Mouse (Mus musculus): ENCODE measurements at regions not wholly inside any gene's neighbourhood (a gene's known extent, or its start where the extent isn't known, plus 50 kb on each side); places are given as distances from the start of the nearest gene placed in this dataset.

DNA sequence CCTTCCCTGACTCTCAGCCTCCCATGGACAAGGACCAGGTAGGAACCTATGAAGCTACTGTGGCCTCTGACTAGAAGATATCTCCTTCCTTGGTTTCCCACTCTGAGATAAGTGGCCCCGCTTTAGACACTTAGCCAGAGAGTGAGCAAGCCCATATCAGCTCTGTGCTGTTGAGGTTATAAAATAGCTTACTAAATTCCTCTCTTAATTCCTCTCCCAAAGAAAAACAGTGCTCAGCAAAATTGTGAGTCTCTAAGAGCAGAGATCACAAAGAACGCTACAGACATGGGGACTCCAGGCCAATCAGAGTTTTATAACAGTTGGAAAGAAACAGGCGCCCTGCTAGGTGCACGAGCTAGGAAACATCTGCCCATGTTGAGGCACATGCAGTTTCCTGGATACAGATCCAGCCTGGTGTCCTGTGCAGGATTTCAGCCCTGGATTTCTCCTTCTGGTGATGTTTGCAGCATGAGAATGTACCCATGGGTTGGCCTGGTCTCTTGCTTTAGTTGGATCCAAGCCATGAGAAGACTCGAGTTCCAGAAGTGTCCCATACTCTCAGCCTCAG lies 108.9 kb upstream of the Arhgap28 start:
- Histone ChIP-seq H3K4me3 (ENCODE audit: insufficient read depth in 1 of 2, low read depth in 2 of 2, low read length in 2 of 2) (no peak overlapping the region), H3K4me2 (ENCODE audit: low read depth) (no peak overlapping the region), H3K9ac (replicated peaks) (no peak overlapping the region), H3K9me3 (ENCODE audit: control insufficient read depth, low read length) (no peaks in the 10 kb centered on the region), H3K27ac (no peak overlapping the region), H3K36me3 (replicated peaks; ENCODE audit: control insufficient read depth, insufficient read depth, low read depth) (no peaks in the 10 kb centered on the region), H3K4me1 (replicated peaks; ENCODE audit: control insufficient read depth in 2 of 2, insufficient read depth in 2 of 2, low read length in 1 of 2) (no peaks in the 10 kb centered on the region), H3K27me3 (ENCODE audit: control insufficient read depth, insufficient read depth, low read length) (no peaks in the 10 kb centered on the region)
- no peak for DNase-seq (ENCODE audit: low read depth in 3 of 3, low spot score in 3 of 3)
- 47% methylated on average over 5 of the region's 5 CpGs for WGBS (ENCODE audit: insufficient replicate concordance)
- no peak for ATAC-seq (ENCODE audit: insufficient read depth)
- no peak for TF ChIP-seq CTCF (IDR thresholded peaks at IDR 0.05; ENCODE audit: low read depth)
- TF ChIP-seq EP300 (IDR thresholded peaks at IDR 0.05; ENCODE audit: low read depth): no peak

DNA sequence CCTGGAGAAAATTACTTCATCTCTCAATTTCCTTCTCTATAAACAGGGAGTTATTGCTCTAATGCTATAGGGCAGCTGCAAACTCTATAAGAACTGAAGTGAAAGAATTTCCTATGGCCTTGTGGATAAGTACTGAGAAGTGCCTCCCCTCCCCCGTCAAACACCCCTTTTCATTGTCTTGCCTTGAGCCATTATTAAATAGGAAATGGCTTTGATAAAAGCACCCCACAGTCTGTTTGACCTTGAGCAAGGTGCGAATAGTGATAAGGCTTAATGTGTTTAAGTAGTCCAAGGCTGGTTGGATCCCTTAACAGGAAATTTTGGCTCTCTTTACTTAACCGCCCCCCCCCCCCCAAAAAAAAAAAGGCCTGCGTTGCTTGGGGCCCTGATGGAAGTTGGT lies 111.7 kb upstream of the Arhgap28 start:
- Histone ChIP-seq H3K27ac (no peak overlapping the region), H3K9ac (replicated peaks) (no peak overlapping the region), H3K4me3 (ENCODE audit: insufficient read depth in 1 of 2, low read depth in 2 of 2, low read length in 2 of 2) (no peak overlapping the region), H3K4me2 (ENCODE audit: low read depth) (no peak overlapping the region), H3K4me1 (replicated peaks; ENCODE audit: control insufficient read depth in 2 of 2, insufficient read depth in 2 of 2, low read length in 1 of 2) (peaks cover 0 to 2% of the 10 kb centered on the region in 2 experiments; a peak in 1 of 4 replicates), H3K36me3 (replicated peaks; ENCODE audit: control insufficient read depth, insufficient read depth, low read depth) (no peaks in the 10 kb centered on the region), H3K27me3 (ENCODE audit: control insufficient read depth, insufficient read depth, low read length) (no peaks in the 10 kb centered on the region), H3K9me3 (ENCODE audit: control insufficient read depth, low read length) (no peaks in the 10 kb centered on the region)
- WGBS (ENCODE audit: insufficient replicate concordance): 27% methylated on average over 4 of the region's 4 CpGs
- DNase-seq (ENCODE audit: low read depth in 3 of 3, low spot score in 3 of 3) (no peak), ATAC-seq (ENCODE audit: insufficient read depth) (no peak)
- TF ChIP-seq EP300 (IDR thresholded peaks at IDR 0.05; ENCODE audit: low read depth) (no peak), CTCF (IDR thresholded peaks at IDR 0.05; ENCODE audit: low read depth) (no peak)

DNA sequence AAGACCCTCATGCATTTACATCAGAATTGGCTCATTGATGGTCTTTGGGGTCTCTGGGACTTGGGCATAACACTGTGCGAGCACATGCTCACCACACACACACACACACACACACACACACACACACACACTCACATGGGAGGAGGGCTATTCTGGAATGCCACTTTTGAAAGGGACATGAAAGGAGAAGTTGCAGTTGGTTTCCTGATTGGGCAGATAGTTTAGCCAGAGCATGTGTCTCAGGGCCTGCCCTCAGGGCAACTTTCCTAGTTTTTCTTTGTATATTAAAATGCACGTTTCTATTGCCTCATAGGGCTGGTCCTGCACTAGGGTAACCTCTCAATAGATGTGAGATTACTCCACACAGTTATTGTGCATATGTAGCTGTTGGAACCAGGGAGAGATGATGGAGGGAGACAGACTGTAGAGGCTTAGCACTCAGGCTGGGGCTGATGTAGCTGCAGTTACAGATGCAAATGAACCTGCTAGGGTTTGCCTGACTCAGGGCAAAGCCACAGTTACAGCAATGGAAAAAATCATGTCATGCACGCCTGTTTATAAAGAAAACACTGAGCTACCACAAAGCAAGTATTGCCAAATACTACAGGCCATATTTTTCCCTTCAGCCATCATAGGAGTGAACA lies 115.3 kb upstream of the Arhgap28 start:
- Histone ChIP-seq H3K36me3 (replicated peaks; ENCODE audit: control insufficient read depth, insufficient read depth, low read depth) (no peaks in the 10 kb centered on the region), H3K4me2 (ENCODE audit: low read depth) (no peak overlapping the region), H3K9ac (replicated peaks) (no peak overlapping the region), H3K27ac (no peak overlapping the region), H3K27me3 (ENCODE audit: control insufficient read depth, insufficient read depth, low read length) (no peaks in the 10 kb centered on the region), H3K4me3 (ENCODE audit: insufficient read depth in 1 of 2, low read depth in 2 of 2, low read length in 2 of 2) (no peak overlapping the region), H3K9me3 (ENCODE audit: control insufficient read depth, low read length) (no peaks in the 10 kb centered on the region), H3K4me1 (replicated peaks; ENCODE audit: control insufficient read depth in 2 of 2, insufficient read depth in 2 of 2, low read length in 1 of 2) (peaks cover 0 to 2% of the 10 kb centered on the region in 2 experiments; a peak in 1 of 4 replicates)
- WGBS (ENCODE audit: insufficient replicate concordance): 27% methylated on average over 3 of the region's 3 CpGs
- DNase-seq (ENCODE audit: low read depth in 3 of 3, low spot score in 3 of 3): no peak
- ATAC-seq (ENCODE audit: insufficient read depth): no peak
- no peak for TF ChIP-seq CTCF (IDR thresholded peaks at IDR 0.05; ENCODE audit: low read depth)
- TF ChIP-seq EP300 (IDR thresholded peaks at IDR 0.05; ENCODE audit: low read depth): no peak

DNA sequence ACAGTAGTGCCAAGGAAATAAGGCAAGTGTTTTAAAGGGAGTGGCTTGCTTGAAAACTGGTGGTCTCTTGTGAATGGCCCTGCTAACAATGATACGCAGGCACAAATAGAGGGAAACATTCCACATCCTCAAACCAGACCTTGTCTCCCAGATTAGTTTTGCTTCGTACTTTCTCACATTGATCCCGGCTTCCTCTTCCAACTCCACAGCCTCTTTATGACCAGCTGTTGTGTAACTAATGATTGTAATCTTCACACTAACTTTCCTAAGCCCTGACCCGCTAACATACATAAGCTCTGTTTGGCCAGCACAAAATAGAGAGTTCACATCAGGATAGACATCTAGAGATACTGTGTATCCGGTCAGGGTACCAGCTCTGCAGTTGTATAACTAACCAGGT lies 116.3 kb upstream of the Arhgap28 start:
- no peak for ATAC-seq (ENCODE audit: insufficient read depth)
- Histone ChIP-seq H3K9ac (replicated peaks) (no peak overlapping the region), H3K4me3 (ENCODE audit: insufficient read depth in 1 of 2, low read depth in 2 of 2, low read length in 2 of 2) (no peak overlapping the region), H3K4me1 (replicated peaks; ENCODE audit: control insufficient read depth in 2 of 2, insufficient read depth in 2 of 2, low read length in 1 of 2) (peaks cover 0 to 2% of the 10 kb centered on the region in 2 experiments; a peak in 1 of 4 replicates), H3K9me3 (ENCODE audit: control insufficient read depth, low read length) (no peaks in the 10 kb centered on the region), H3K36me3 (replicated peaks; ENCODE audit: control insufficient read depth, insufficient read depth, low read depth) (no peaks in the 10 kb centered on the region), H3K27ac (no peak overlapping the region), H3K4me2 (ENCODE audit: low read depth) (no peak overlapping the region), H3K27me3 (ENCODE audit: control insufficient read depth, insufficient read depth, low read length) (no peaks in the 10 kb centered on the region)
- WGBS (ENCODE audit: insufficient replicate concordance): 55% methylated on average over 5 of the region's 5 CpGs
- no peak for TF ChIP-seq CTCF (IDR thresholded peaks at IDR 0.05; ENCODE audit: low read depth)
- no peak for TF ChIP-seq EP300 (IDR thresholded peaks at IDR 0.05; ENCODE audit: low read depth)
- DNase-seq (ENCODE audit: low read depth in 3 of 3, low spot score in 3 of 3): no peak

DNA sequence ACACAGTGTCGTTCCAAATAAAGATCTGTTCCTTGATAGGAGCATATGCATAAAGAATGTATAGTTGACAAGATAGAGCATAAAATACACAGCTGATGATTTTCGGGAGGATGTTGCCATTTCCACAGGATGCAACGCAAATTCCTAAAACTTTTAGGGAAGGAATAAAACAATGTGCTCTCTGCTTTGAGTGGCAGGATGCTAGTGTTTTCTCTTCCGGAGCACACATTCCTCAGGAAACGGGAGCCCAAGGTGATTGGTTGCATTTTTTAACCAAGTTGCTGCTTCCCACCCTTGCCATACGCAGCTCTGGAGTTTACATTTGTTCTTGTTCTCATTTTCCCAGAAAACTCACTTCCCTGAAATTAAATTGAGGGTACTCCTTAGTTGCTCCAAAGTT lies 116.8 kb upstream of the Arhgap28 start:
- DNase-seq (ENCODE audit: low read depth in 3 of 3, low spot score in 3 of 3) (no peak), ATAC-seq (ENCODE audit: insufficient read depth) (no peak)
- no peak overlapping the region for H3K4me3 ChIP-seq (ENCODE audit: insufficient read depth in 1 of 2, low read depth in 2 of 2, low read length in 2 of 2)
- no peak for TF ChIP-seq EP300 (IDR thresholded peaks at IDR 0.05; ENCODE audit: low read depth)
- TF ChIP-seq CTCF (IDR thresholded peaks at IDR 0.05; ENCODE audit: low read depth): no peak
- WGBS (ENCODE audit: insufficient replicate concordance): 50% methylated on average over 6 of the region's 6 CpGs
- no peak overlapping the region for H3K4me2 ChIP-seq (ENCODE audit: low read depth)
- no peak overlapping the region for H3K27ac ChIP-seq
- no peaks in the 10 kb centered on the region for H3K36me3 ChIP-seq (replicated peaks; ENCODE audit: control insufficient read depth, insufficient read depth, low read depth)
- peaks cover 0 to 2% of the 10 kb centered on the region in 2 experiments; a peak in 1 of 4 replicates for H3K4me1 ChIP-seq (replicated peaks; ENCODE audit: control insufficient read depth in 2 of 2, insufficient read depth in 2 of 2, low read length in 1 of 2)
- H3K9ac ChIP-seq (replicated peaks): no peak overlapping the region
- H3K27me3 ChIP-seq (ENCODE audit: control insufficient read depth, insufficient read depth, low read length): no peaks in the 10 kb centered on the region
- H3K9me3 ChIP-seq (ENCODE audit: control insufficient read depth, low read length): no peaks in the 10 kb centered on the region
